Mouse (Mus musculus) ES-E14 (cell line): ENCODE data around the gene Ctc1.

Experiments used
- CHD2 ChIP-seq: IDR thresholded peaks from 2 replicates; pipeline ENCODE4 v1.6.1; 2014; ENCODE audit warnings: mild to moderate bottlenecking, low read depth, low read length, inconsistent platforms
- HCFC1 ChIP-seq: IDR thresholded peaks from 2 replicates; pipeline ENCODE4 v1.6.1; 2012; ENCODE audit warnings: low read length, inconsistent platforms, borderline replicate concordance; ENCODE audit not compliant: insufficient read depth
- MAFK ChIP-seq: IDR thresholded peaks from 2 replicates; pipeline ENCODE4 v1.6.1; 2014; ENCODE audit warnings: mild to moderate bottlenecking, low read depth, low read length, inconsistent platforms; ENCODE audit not compliant: insufficient read depth
- ZC3H11A ChIP-seq: IDR thresholded peaks from 2 replicates; pipeline ENCODE4 v1.6.1; 2012; ENCODE audit warnings: low read depth, mild to moderate bottlenecking, inconsistent platforms, low read length, borderline replicate concordance

DNA sequence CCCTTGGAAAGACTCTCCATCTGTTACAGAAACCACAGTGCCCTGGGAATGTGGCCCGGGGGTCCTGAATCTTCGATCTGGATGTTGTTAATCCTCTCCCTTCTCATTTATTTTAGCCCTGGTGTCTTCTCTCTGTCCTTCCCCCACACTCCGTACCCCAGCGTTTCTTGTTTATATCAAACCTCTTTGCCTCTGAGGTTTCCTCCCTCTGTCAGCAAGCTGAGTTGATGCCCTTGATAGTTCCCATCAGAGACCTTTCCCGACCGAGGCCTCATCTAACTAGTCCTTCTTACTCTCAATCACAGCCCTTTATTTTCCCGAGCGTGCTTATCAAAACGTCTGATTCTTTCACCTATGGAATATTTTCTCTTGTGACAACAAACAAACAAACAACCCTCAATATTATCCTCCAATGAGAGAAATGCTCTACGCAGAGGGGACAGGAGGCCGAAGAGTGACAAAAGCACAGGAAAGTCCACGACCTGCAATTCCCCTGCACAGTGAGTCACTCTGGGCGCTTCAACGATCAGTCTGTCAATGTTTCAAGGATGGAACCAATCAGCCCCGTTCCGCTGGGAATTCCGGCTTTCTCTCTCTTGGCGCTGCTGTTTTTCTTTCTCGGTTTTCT lies 43.1 kb downstream of the Ctc1 start:
- TF ChIP-seq CHD2 (no peak), HCFC1 (no peak), MAFK (no peak), ZC3H11A (no peak)
